Mouse (Mus musculus): ENCODE measurements at regions not wholly inside any gene's neighbourhood (a gene's known extent, or its start where the extent isn't known, plus 50 kb on each side); places are given as distances from the start of the nearest gene placed in this dataset.

DNA sequence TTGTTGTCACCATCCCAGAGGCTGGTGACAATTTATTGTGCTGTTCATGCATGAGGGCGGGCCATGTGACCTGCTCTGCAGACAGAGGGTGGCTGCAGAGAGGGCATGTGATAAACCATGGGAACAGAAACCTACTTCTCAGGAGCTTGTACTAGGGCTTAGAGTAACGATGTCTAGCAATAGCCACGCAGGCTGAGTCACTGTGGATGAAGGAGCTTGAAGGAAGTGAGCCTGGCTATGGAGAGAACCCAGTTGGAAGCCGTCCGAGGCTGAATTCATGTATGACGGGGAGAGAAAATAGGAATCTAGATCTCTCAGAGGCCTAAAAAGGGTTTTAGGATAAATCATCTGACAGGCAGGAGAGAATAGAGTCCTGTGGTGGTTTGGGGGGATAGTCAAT is 988.0 kb downstream of the 4930447A16Rik start:
- TF ChIP-seq CTCF (conservative IDR thresholded peaks at IDR 0.05; ENCODE audit: low read length) (no peak), NANOG (IDR thresholded peaks at IDR 0.05; ENCODE audit: borderline replicate concordance, low read length) (no peak)

Data from E14TG2a.4 (cell line).